Mouse (Mus musculus) lung, embryonic 15.5 days (tissue): ENCODE data around the gene Ppt2. TPM values are rescaled to one million over a fixed set of nuclear protein-coding genes. Genes with fewer than 3 reads are reported as not detected.

ENCODE experiments used
- ATAC-seq: fragments of 200-750 bp; cut with Nextera tagmentation; 2 replicates; pipeline ENCODE4 v1.8.0; 2017; ENCODE audit warnings: moderate number of reproducible peaks, borderline replicate concordance; ENCODE audit not compliant: low FRiP score, low TSS enrichment; ENCODE audit errors: extremely low read depth
- H3K27ac ChIP-seq: fragments of 300-500 bp; sonication (generic); 2 replicates; pipeline ENCODE4 v1.5.1; 2015; ENCODE audit warnings: moderate library complexity, mild to moderate bottlenecking, inconsistent platforms
- H3K27me3 ChIP-seq: fragments of 300-500 bp; sonication (generic); 2 replicates; pipeline ENCODE4 v1.6.1; 2015; ENCODE audit warnings: inconsistent platforms
- H3K36me3 ChIP-seq: fragments of 300-500 bp; sonication (generic); 2 replicates; pipeline ENCODE4 v1.6.1; 2015; ENCODE audit warnings: inconsistent platforms
- H3K4me1 ChIP-seq: fragments of 300-500 bp; sonication (generic); 2 replicates; pipeline ENCODE4 v1.6.1; 2015; ENCODE audit warnings: inconsistent platforms
- H3K4me2 ChIP-seq: fragments of 300-500 bp; sonication (generic); 2 replicates; pipeline ENCODE4 v1.6.1; 2015; ENCODE audit warnings: inconsistent platforms, mild to moderate bottlenecking, moderate library complexity
- H3K4me3 ChIP-seq: fragments of 300-500 bp; sonication (generic); 2 replicates; pipeline ENCODE4 v1.5.1; 2015; ENCODE audit warnings: mild to moderate bottlenecking, inconsistent platforms
- H3K9ac ChIP-seq: fragments of 300-500 bp; sonication (generic); 2 replicates; pipeline ENCODE4 v1.6.1; 2015; ENCODE audit warnings: inconsistent platforms
- H3K9me3 ChIP-seq: fragments of 300-500 bp; sonication (generic); 2 replicates; pipeline ENCODE4 v1.6.1; 2016; ENCODE audit warnings: inconsistent platforms
- WGBS: fragments of 180-500 bp; shearing (Covaris S2); methylation state at CpG from one replicate; pipeline ENCODE4 v1.1.7; 2015; 5-methylcytosine and 5-hydroxymethylcytosine counted together
- polyA plus RNA-seq: library from polyadenylated mRNA; unstranded; fragments of >200 nt; fragmentation: Nextera tagmentation; extraction: Ambion mirVana; gene quantifications from 2 replicates; pipeline ENCODE4 v1.2.1, GENCODE M21; 2015

Ppt2 gene
- polyA plus RNA-seq, 1 experiment from 2014 or later, result 21.0 TPM

DNA sequence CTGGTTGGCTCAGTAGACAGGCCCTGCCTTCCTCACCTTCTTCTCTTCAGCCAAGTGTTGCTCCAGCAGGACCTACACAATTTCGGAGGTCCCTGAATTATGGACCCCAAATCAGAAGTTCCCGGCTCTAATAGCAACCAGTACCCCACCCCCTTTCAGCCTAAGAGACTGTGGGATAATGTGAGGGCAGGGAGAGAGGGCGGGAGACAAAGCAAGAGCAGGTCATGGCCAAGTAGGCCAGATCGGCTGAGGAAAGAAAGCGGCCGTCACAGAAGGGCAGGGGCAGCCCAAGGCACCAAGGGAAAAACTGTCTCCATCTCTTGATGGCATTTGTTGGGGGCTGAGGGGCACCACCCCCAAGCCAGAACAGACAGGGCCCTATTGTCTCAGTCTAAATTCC lies 12.4 kb downstream of the Ppt2 start, which contains the start of gene Egfl8:
Egfl8 (minus strand) TSS at position 101 of the 400 bp plus-strand sequence.
- H3K27me3 ChIP-seq, result no peaks in the 10 kb centered on the region
- H3K27ac ChIP-seq, result peak within 1 kb of the TSS; percentile 8; the same call in 1 of the 2 replicates
- no peak within 1 kb of the TSS for H3K9ac ChIP-seq
- H3K36me3 ChIP-seq, result peaks cover 31% of the 10 kb centered on the region
- no peaks in the 10 kb centered on the region for H3K9me3 ChIP-seq
- 70% methylated on average over 6 of the region's 6 CpGs for WGBS
- H3K4me3 ChIP-seq, result no peak within 1 kb of the TSS
- ATAC-seq, result no peak
- no peak within 1 kb of the TSS for H3K4me2 ChIP-seq
- H3K4me1 ChIP-seq, result no peaks in the 10 kb centered on the region

DNA sequence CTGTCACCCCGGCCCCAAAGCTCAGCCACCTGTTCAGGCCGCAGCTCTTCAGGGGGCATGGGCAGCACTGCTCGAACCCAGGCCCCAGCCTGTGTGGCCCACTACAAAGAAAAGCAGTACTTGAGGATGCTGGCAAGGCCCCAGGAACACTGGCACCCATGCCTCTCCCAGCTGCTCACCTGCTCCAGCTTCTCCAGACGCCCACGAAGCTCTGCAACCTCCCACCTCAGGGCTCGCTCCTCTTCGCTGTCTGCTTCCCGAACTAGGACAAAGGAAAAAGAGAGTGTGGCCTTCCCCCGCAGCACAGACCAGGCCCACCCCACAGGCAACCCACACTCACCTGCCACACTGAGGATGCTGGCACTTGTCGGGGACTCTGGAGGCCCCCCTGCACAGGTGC lies 14.5 kb downstream of the Ppt2 start:
- Histone ChIP-seq H3K36me3 (peaks cover 37% of the 10 kb centered on the region), H3K4me3 (no peak overlapping the region), H3K9me3 (no peaks in the 10 kb centered on the region), H3K4me1 (no peaks in the 10 kb centered on the region), H3K9ac (no peak overlapping the region), H3K27me3 (no peaks in the 10 kb centered on the region), H3K27ac (no peak overlapping the region), H3K4me2 (no peak overlapping the region)
- WGBS, result 85% methylated on average over 10 of the region's 10 CpGs
- no peak for ATAC-seq

DNA sequence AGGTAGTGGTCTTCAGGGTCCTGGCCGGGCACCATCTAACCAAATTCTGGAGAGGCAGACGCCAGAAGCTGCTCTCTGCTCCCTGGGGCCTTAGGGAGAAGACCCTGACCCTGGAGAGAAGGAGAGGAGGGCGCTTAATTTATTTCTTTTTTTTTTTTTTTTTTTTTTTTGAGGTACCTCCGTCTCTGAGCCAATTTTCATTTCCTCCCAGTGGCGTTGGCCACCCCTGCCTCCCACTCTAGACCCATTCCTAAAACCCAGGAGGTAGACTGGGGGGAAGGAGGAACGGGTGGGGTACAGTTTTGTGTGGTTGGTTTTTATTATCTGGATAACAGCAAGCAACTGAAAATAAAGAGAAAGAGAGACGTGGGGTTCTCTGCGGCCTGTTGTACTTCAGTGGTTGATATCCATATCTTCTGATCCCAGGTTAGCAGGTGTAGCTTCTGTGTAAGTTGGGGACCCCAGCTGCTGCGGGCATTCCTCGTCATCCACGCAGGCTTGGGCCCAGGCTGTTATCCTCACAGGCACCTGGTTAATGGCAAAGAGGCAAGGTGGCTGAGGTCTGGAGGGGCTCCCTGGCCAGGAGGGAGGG lies 15.2 kb downstream of the Ppt2 start:
- Histone ChIP-seq H3K36me3 (peaks cover 37% of the 10 kb centered on the region), H3K4me1 (no peaks in the 10 kb centered on the region), H3K9ac (no peak overlapping the region), H3K27ac (no peak overlapping the region), H3K4me2 (no peak overlapping the region), H3K4me3 (no peak overlapping the region), H3K9me3 (no peaks in the 10 kb centered on the region), H3K27me3 (no peaks in the 10 kb centered on the region)
- WGBS, result 81% methylated on average over 11 of the region's 11 CpGs
- no peak for ATAC-seq

DNA sequence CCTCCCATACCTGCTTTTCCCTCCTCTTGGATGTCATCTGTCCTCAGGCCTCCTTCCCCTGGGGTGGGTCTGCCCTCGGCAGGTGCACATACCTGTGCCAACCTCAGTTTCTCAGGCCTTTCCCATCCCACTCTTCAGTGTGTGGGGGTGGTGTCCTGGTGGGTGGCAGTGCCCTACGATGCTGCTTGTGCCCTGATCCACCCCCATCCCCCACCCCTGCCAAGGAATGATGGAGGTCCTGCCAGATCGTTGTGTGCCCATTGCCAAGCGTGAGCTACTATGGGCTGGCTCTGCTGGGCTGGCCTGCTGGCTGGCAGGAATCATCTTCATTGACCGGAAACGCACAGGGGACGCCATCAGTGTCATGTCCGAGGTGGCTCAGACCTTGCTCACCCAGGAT lies 17.3 kb downstream of the Ppt2 start:
- H3K27ac ChIP-seq, result no peak overlapping the region
- no peaks in the 10 kb centered on the region for H3K9me3 ChIP-seq
- H3K4me1 ChIP-seq, result peaks cover 14% of the 10 kb centered on the region
- H3K27me3 ChIP-seq, result no peaks in the 10 kb centered on the region
- H3K4me3 ChIP-seq, result no peak overlapping the region
- ATAC-seq, result no peak
- no peak overlapping the region for H3K9ac ChIP-seq
- WGBS, result 89% methylated on average over 8 of the region's 8 CpGs
- peaks cover 37% of the 10 kb centered on the region for H3K36me3 ChIP-seq
- H3K4me2 ChIP-seq, result no peak overlapping the region

DNA sequence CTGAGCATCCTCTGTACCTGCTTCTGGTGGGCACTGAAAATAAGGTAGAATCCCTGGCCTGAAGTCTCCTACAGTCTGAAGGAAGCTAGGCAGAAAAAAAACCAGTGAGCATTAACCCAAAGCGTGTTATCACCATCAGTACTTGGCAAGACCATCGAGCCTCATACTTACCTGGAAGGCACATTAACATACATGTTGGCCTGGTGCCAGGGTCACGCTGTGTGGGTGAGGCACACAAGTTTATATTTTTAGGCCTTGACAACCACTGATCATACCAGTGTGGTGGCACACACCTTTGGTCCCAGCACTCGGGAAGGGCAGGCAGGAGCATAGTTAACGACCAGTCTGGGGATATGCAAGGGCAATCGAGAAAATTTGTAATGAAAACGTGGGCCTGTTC lies 20.3 kb downstream of the Ppt2 start:
- WGBS, result 75% methylated on average over 7 of the region's 7 CpGs
- no peak for ATAC-seq

DNA sequence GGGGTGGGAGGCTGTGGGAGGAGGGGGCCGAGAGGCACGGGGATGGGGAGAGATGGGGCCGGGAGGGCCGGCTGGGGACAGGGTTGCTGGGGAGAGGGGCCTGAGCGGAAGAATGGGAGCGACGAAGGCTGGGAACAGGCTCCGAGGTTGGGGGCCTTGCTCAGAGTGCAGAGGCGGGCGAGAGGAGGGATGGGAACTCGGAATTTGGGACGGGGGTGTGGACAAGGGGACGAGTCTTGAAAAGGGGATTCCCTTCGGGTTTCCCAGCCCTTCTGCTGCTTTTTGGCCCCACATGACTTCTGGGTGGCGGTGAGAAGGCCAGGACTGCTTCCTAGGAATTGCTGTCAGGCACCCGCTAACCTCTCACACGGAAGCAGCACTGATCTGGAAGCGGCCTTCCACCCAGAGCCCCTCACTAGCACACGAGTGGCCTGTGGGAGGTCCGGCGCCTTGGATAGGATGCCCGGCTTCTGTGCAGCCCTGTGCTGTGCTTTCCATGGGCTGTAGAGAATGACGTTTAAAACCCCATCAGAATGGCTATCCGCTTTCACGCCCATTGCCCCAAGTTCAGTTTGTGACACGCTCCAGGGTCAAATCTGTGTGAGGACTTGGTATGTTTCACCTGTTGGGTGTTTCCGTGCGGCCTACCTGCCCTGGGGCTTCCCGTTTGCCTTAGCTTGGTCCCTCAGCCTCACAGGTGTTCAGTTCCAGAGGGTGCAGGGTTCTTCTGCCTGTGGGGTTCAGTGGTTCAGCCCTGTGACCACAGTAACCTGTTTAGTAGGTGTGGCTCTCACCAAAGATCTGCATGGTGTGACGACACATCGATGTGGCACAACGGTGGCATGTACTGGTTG lies 21.9 kb downstream of the Ppt2 start:
- WGBS, result 10% methylated on average over 32 of the region's 32 CpGs
- H3K4me3 ChIP-seq, result peak overlapping the region; percentile 95
- no peaks in the 10 kb centered on the region for H3K9me3 ChIP-seq
- no peak for ATAC-seq
- H3K27me3 ChIP-seq, result no peaks in the 10 kb centered on the region
- H3K27ac ChIP-seq, result peak overlapping the region; percentile 90
- peak overlapping the region; percentile 95 for H3K4me2 ChIP-seq
- H3K9ac ChIP-seq, result peak overlapping the region; percentile 92
- H3K36me3 ChIP-seq, result peaks cover 14% of the 10 kb centered on the region
- peaks cover 34% of the 10 kb centered on the region for H3K4me1 ChIP-seq

More for the DNA sequence above, 20.3 kb downstream of the Ppt2 start:
- Histone ChIP-seq H3K9ac (0 out of 2 replicates have a peak overlapping the region, but pooled peaks have one; percentile 21), H3K4me3 (no peak overlapping the region), H3K36me3 (peaks cover 27% of the 10 kb centered on the region), H3K27ac (no peak overlapping the region), H3K4me1 (peaks cover 24% of the 10 kb centered on the region), H3K27me3 (no peaks in the 10 kb centered on the region), H3K4me2 (no peak overlapping the region), H3K9me3 (no peaks in the 10 kb centered on the region)

DNA sequence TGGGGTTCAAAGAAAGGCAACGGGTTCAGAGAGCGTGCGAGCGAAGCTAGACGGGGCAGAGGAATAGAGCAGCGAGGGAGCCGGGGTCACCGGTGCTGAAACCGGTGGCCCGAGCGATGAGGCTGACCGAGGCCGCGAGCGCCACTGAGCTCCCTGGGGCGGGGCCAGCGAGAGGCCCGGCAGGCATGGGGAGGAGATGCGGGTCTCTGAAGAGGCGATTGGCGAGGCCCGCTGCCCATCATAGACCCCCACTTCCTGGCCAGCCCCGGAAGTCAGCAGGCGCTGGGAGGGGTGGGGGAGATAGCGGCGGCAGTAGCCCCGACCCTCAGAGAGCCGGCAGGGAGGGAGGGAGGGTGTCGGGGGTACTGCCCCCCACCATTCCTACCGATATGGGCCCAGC lies 22.7 kb downstream of the Ppt2 start:
- Histone ChIP-seq H3K27me3 (no peaks in the 10 kb centered on the region), H3K9ac (peak overlapping the region; percentile 92), H3K9me3 (no peaks in the 10 kb centered on the region), H3K27ac (peak overlapping the region; percentile 90), H3K4me3 (peak overlapping the region; percentile 95), H3K4me2 (peak overlapping the region; percentile 95), H3K4me1 (peaks cover 34% of the 10 kb centered on the region), H3K36me3 (peaks cover 13% of the 10 kb centered on the region)
- ATAC-seq, result peak; percentile 41
- WGBS, result under 1% methylated on average over 25 of the region's 30 CpGs

DNA sequence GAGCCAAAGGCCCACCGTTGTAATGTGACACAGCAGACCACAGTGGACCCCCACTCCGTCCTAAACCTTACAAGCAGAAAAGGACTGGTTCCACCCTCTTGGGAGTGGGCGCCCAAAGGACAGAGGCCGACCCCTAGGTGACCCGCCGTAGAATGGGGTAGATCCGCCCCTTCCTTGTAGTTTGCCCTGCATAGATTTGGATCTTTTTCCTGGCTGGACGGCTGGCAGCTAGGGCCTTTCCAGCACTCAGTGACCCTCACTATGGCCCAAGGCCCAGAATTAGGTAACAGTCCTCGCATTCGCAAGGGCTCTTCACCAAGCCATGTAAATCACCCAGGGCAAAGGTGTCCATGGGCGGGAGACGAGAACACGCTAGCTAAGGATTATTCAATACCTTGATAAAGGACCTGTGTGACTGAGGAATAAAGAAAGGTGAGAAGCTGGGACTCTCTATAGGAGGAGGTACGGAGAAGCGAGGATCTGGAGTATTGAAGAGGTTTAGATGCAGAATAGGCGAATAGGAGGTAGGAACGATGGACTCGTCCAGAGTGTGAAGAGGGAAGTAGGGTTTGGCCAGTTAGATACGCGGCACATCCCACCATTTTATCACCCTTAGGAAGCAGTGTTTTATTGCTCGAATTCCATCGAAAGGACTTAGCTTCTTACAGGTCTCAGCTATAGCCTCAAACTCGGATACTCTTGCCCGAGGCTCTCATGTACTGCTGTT lies 23.6 kb downstream of the Ppt2 start:
- WGBS, result 15% methylated on average over 24 of the region's 24 CpGs
- H3K4me1 ChIP-seq, result peaks cover 36% of the 10 kb centered on the region
- ATAC-seq, result no peak

DNA sequence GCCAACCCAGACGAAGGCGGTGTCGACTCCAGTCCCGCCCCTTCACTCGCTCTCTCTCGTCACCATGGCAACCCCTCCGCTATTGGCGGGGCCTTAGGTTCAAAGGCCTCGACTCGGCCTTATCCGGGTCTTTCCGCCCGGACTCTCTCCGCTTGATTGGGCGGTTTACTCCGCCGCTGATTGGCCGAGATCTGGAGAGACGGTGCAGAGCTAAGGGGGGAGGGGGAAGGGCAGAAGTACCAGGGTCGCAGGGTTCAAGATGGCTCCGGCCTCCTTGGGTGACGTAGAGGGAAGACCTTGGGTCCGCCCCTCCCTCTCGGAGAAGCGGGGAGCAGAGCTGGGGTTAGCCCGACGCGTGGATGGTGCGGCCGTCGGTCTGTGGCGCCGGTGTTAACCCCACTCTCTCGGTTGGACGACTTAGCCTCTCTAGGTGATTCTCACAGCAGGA lies 24.2 kb downstream of the Ppt2 start, which contains the start of gene Agpat1:
Agpat1 (plus strand) TSS at position 202 of the 448 bp plus-strand sequence.
- peak within 1 kb of the TSS; percentile 95 for H3K4me3 ChIP-seq
- WGBS, result under 1% methylated on average over 28 of the region's 35 CpGs
- H3K4me1 ChIP-seq, result peaks cover 42% of the 10 kb centered on the region

More for the DNA sequence above, 23.6 kb downstream of the Ppt2 start:
- Histone ChIP-seq H3K27me3 (no peaks in the 10 kb centered on the region), H3K27ac (peak overlapping the region; percentile 90), H3K9me3 (no peaks in the 10 kb centered on the region), H3K4me3 (peak overlapping the region; percentile 95), H3K9ac (peak overlapping the region; percentile 92), H3K4me2 (peak overlapping the region; percentile 95), H3K36me3 (peaks cover 16% of the 10 kb centered on the region)

DNA sequence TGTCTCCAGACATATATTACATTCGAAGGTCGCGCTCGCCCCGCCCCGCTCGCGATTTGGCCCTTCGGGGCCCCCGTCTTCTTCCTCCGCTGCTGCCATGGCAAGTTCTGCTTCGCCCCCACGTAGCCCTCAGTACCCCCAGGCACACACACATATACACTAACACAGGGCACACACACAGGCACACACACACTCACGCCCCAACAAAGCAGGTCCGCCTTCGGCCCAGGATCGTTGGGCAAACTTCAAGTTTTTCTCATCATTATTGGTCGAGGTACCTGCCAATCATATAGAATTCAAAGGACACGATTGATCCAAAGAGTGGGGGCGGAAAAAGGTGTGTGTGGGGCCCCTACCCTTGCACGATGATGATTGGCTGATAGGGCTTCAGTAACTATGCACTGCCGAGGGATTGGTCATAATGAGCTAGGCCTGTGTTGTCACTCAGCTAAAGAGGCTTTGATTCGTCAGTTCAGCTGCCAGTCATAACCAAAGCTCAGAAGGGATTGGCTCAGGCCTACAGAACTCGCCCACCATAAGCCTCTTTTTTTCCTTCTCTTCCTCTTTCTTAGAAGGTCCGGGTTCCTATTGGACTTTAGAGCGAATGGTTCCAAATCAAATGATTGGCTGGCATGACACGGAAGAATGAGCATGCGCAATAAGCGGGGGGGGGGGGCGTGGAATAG lies 24.8 kb downstream of the Ppt2 start, which contains the start of gene Rnf5:
Rnf5 (minus strand) TSS at position 316 of the 686 bp plus-strand sequence.
- Histone ChIP-seq H3K27ac (peak within 1 kb of the TSS; percentile 90), H3K9ac (peak within 1 kb of the TSS; percentile 92), H3K9me3 (no peaks in the 10 kb centered on the region), H3K4me2 (peak within 1 kb of the TSS; percentile 95), H3K4me1 (peaks cover 46% of the 10 kb centered on the region), H3K4me3 (peak within 1 kb of the TSS; percentile 95), H3K27me3 (no peaks in the 10 kb centered on the region), H3K36me3 (peaks cover 16% of the 10 kb centered on the region)
- ATAC-seq, result peak; percentile 96
- WGBS, result under 1% methylated on average over 30 of the region's 30 CpGs

More for the DNA sequence above, 24.2 kb downstream of the Ppt2 start, which contains the start of gene Agpat1:
- H3K9ac ChIP-seq, result peak within 1 kb of the TSS; percentile 92
- peak within 1 kb of the TSS; percentile 90 for H3K27ac ChIP-seq
- peak; percentile 92 for ATAC-seq
- H3K4me2 ChIP-seq, result peak within 1 kb of the TSS; percentile 95
- H3K27me3 ChIP-seq, result no peaks in the 10 kb centered on the region
- no peaks in the 10 kb centered on the region for H3K9me3 ChIP-seq
- H3K36me3 ChIP-seq, result peaks cover 16% of the 10 kb centered on the region

DNA sequence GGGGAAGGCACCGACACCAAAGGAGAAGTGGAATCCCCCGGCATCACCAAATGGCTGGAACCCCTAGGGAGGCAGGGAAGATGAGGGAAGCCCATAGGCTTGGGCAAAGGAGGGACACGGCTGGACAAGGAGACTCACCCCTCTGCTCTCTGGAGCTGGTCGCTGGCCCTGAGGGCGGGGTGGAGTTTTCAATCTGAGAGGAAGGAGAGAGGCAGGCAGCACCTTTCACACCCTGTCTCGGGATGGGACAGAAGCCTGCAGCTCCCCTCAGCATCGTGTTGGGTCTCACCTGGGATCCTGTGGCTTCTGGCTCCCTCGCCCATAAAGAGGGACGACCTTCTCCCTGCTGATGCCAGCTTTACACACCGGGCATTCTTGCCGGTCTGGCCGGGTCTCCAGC lies 26.5 kb downstream of the Ppt2 start:
- Histone ChIP-seq H3K36me3 (peaks cover 16% of the 10 kb centered on the region), H3K9me3 (no peaks in the 10 kb centered on the region), H3K4me2 (peak overlapping the region; percentile 86; the same call in 1 of the 2 replicates), H3K4me1 (peaks cover 53% of the 10 kb centered on the region), H3K4me3 (0 out of 2 replicates have a peak overlapping the region, but pooled peaks have one; percentile 59), H3K27ac (no peak overlapping the region), H3K27me3 (no peaks in the 10 kb centered on the region), H3K9ac (0 out of 2 replicates have a peak overlapping the region, but pooled peaks have one; percentile 60)
- WGBS, result 79% methylated on average over 12 of the region's 12 CpGs
- ATAC-seq, result no peak
